Mouse (Mus musculus) stomach, embryonic 14.5 days (tissue): ENCODE data around the gene Mfsd2b. TPM values are rescaled to one million over a fixed set of nuclear protein-coding genes. Genes with fewer than 3 reads are reported as not detected.
A peak's percentile ranks its signal among the peaks of the same experiment; 100 is the strongest.

Source experiments
- ATAC-seq: fragments of 200-750 bp; cut with Nextera tagmentation; 2 replicates; pipeline ENCODE4 v1.8.0; 2017; ENCODE audit warnings: low read depth, moderate TSS enrichment; ENCODE audit not compliant: insufficient number of reproducible peaks, insufficient read depth, low FRiP score
- H3K27ac ChIP-seq: fragments of 300-500 bp; sonication (generic); 2 replicates; pipeline ENCODE4 v1.5.1; 2014; ENCODE audit warnings: mild to moderate bottlenecking, low read length, moderate library complexity, mixed read lengths
- H3K27me3 ChIP-seq: fragments of 300-500 bp; sonication (generic); 2 replicates; pipeline ENCODE4 v1.6.1; 2014; ENCODE audit warnings: low read length, control low read depth, mixed read lengths; ENCODE audit not compliant: control insufficient read depth, insufficient read depth
- H3K36me3 ChIP-seq: fragments of 300-500 bp; sonication (generic); 2 replicates; pipeline ENCODE4 v1.6.1; 2014; ENCODE audit warnings: mild to moderate bottlenecking, control low read depth, low read length, moderate library complexity, mixed read lengths; ENCODE audit not compliant: control insufficient read depth, insufficient read depth
- H3K4me1 ChIP-seq: fragments of 300-500 bp; sonication (generic); 2 replicates; pipeline ENCODE4 v1.6.1; 2014; ENCODE audit warnings: low read length, control low read depth, mixed read lengths; ENCODE audit not compliant: control insufficient read depth, insufficient read depth
- H3K4me2 ChIP-seq: fragments of 300-500 bp; sonication (generic); replicated peaks from 2 replicates; pipeline ENCODE4 v1.6.1; 2014; ENCODE audit warnings: low read depth, low read length, control low read depth
- H3K4me3 ChIP-seq: fragments of 300-500 bp; sonication (generic); 2 replicates; pipeline ENCODE4 v1.5.1; 2014; ENCODE audit warnings: low read depth, low read length, control low read depth
- H3K9ac ChIP-seq: fragments of 300-500 bp; sonication (generic); replicated peaks from 2 replicates; pipeline ENCODE4 v1.6.1; 2014; ENCODE audit warnings: low read depth, mild to moderate bottlenecking, control low read depth, low read length, moderate library complexity, mixed read lengths
- H3K9me3 ChIP-seq: fragments of 300-500 bp; sonication (generic); 2 replicates; pipeline ENCODE4 v1.6.1; 2016; ENCODE audit warnings: low read depth, low read length, control low read depth; ENCODE audit not compliant: control insufficient read depth
- WGBS: fragments of 180-500 bp; shearing (Covaris S2); extraction: QIAGEN DNeasy Blood & Tissue Kit; methylation state at CpG from one replicate; pipeline ENCODE4 v1.1.7; 2014; 5-methylcytosine and 5-hydroxymethylcytosine counted together
- polyA plus RNA-seq: library from polyadenylated mRNA; unstranded; fragments of >200 nt; fragmentation: Nextera tagmentation; extraction: Ambion mirVana; gene quantifications from 2 replicates; pipeline ENCODE4 v1.2.1, GENCODE M21; 2014

Mfsd2b gene
- polyA plus RNA-seq, 1 experiment from 2014 or later, result 0.80 TPM

DNA sequence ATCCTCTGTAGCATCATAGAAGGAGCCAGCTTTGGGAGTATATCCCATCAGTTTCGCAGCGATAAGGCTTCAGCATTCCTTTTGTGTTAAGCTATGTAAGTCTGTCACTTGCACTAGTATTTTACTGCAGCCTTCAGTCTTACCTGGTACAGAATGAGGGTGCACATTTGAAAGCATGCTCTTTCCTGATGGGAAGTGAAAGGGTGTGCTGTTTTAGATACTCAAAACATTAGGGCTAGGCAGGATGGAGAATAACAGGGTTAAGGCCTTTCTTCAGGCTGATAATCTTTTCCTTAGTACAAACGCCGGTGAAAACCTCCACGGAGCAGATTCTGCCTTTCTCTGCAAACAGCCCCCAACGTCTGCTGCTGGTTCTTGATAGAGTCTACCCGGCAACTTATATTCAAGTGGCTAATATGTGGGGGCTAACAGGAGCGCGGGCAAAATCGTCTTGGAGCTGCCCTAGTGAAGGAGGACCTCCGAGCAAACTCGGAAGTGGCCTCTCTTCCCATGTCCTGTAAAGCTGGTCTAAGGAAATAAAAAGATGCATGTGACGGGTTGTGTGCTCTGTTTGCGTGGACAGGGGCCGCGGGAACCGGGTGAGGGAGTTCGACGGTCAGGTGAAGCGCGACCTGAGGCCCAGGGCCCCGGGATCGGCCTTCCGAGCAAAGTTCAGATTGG is 57.3 kb downstream of the Mfsd2b start:
- Histone ChIP-seq H3K9ac (peak overlapping the region; percentile 63), H3K27me3 (no peaks in the 10 kb centered on the region), H3K9me3 (no peaks in the 10 kb centered on the region), H3K4me2 (peak overlapping the region; percentile 68), H3K27ac (peak overlapping the region; percentile 88), H3K36me3 (peaks cover 11% of the 10 kb centered on the region), H3K4me3 (peak overlapping the region; percentile 87), H3K4me1 (peaks cover 4% of the 10 kb centered on the region; the same call in 1 of the 2 replicates)
- WGBS, result 8% methylated on average over 24 of the region's 24 CpGs
- ATAC-seq, result no peak; the same call in 1 of the 2 replicates

DNA sequence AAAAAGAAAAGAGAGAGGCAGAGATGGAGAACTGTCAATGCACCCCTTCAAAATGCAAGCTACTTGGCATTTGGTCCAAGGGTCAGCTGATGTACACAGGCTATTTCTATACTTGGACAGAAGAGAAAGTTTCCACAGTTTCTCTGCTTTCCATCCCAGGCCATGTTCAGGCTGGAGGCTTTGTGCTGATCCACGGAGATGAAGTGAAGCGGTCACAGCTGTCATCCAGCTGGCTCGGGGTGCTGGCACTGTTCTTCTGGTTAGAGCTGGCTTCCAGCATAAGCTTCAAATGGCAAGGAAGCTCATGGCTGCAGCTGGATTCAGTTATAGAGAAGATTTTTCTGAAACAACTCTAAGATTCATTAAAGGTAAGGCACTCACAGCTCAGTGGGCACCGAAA is 60.5 kb downstream of the Mfsd2b start:
- WGBS, result 84% methylated on average over 4 of the region's 4 CpGs
- no peak overlapping the region for H3K27ac ChIP-seq
- no peak for ATAC-seq
- peaks cover 3% of the 10 kb centered on the region; the same call in 1 of the 2 replicates for H3K4me1 ChIP-seq
- no peak overlapping the region for H3K9ac ChIP-seq
- no peaks in the 10 kb centered on the region for H3K36me3 ChIP-seq
- no peak overlapping the region for H3K4me3 ChIP-seq
- peaks cover 4% of the 10 kb centered on the region; the same call in 1 of the 2 replicates for H3K9me3 ChIP-seq
- H3K27me3 ChIP-seq, result no peaks in the 10 kb centered on the region
- H3K4me2 ChIP-seq, result no peak overlapping the region

Other genes with a start within 250 kb of the Mfsd2b start
- gene Fam228a, start 135.9 kb downstream of the Mfsd2b start, polyA plus RNA-seq, result 1.1 and 1.3 TPM in 2 replicates
- 2.8 and 3.4 TPM in 2 replicates for gene Pfn4, start 105.3 kb downstream of the Mfsd2b start, polyA plus RNA-seq
- gene Fam228b, start 105.1 kb downstream of the Mfsd2b start, polyA plus RNA-seq, result 3.2 and 4.1 TPM in 2 replicates
- 309 and 321 TPM in 2 replicates for gene Sf3b6, start 56.8 kb downstream of the Mfsd2b start, polyA plus RNA-seq
- gene Fkbp1b, start 32.8 kb downstream of the Mfsd2b start, polyA plus RNA-seq, result 10.3 and 17.4 TPM in 2 replicates
- 15.2 and 17.8 TPM in 2 replicates for gene Wdcp, start 31.1 kb downstream of the Mfsd2b start, polyA plus RNA-seq
- gene Ubxn2a, start 33.3 kb upstream of the Mfsd2b start, polyA plus RNA-seq, result 20.6 and 26.2 TPM in 2 replicates
- gene Atad2b, start 43.0 kb upstream of the Mfsd2b start, polyA plus RNA-seq, result 20.4 TPM in 2 replicates